Mouse (Mus musculus) erythroblast, embryonic 14.5 days (primary cell): ENCODE data around the gene Hlcs.

Source experiments
- GATA1 ChIP-seq: IDR thresholded peaks from 2 replicates; pipeline ENCODE4 v1.6.1; 2012; ENCODE audit warnings: low read length, inconsistent platforms, mixed read lengths
- TAL1 ChIP-seq: IDR thresholded peaks from 3 replicates; pipeline ENCODE4 v1.6.1; 2012; ENCODE audit warnings: low read length, inconsistent platforms, mixed read lengths

GRCm38 (mm10) chr16:94331886-94332252, 18.5 kb upstream of the Hlcs start:
- TF ChIP-seq GATA1 (no peak), TAL1 (no peak)
